Mouse (Mus musculus) forebrain, embryonic 13.5 days (tissue): ENCODE results near the gene Jph3. TPM values are rescaled to one million over a fixed set of nuclear protein-coding genes. Genes with fewer than 3 reads are reported as not detected.

Experiments
- ATAC-seq: fragments of 200-750 bp; cut with Nextera tagmentation; 2 replicates; pipeline ENCODE4 v1.8.0; 2017
- H3K27ac ChIP-seq: fragments of 300-500 bp; sonication (generic); 2 replicates; pipeline ENCODE4 v1.5.1; 2015; ENCODE audit warnings: inconsistent platforms, mild to moderate bottlenecking, moderate library complexity
- H3K27me3 ChIP-seq: fragments of 300-500 bp; sonication (generic); 2 replicates; pipeline ENCODE4 v1.6.1; 2015; ENCODE audit warnings: mild to moderate bottlenecking, inconsistent platforms
- H3K36me3 ChIP-seq: fragments of 300-500 bp; sonication (generic); 2 replicates; pipeline ENCODE4 v1.6.1; 2015; ENCODE audit warnings: mild to moderate bottlenecking, inconsistent platforms; ENCODE audit not compliant: poor library complexity, severe bottlenecking
- H3K4me1 ChIP-seq: fragments of 300-500 bp; sonication (generic); 2 replicates; pipeline ENCODE4 v1.6.1; 2015; ENCODE audit warnings: inconsistent platforms
- H3K4me2 ChIP-seq: fragments of 300-500 bp; sonication (generic); 2 replicates; pipeline ENCODE4 v1.6.1; 2015; ENCODE audit warnings: inconsistent platforms, mild to moderate bottlenecking, moderate library complexity
- H3K4me3 ChIP-seq: fragments of 300-500 bp; sonication (generic); 2 replicates; pipeline ENCODE4 v1.5.1; 2015; ENCODE audit warnings: mild to moderate bottlenecking, inconsistent platforms
- H3K9ac ChIP-seq: fragments of 300-500 bp; sonication (generic); 2 replicates; pipeline ENCODE4 v1.6.1; 2015; ENCODE audit warnings: mild to moderate bottlenecking, inconsistent platforms
- H3K9me3 ChIP-seq: fragments of 300-500 bp; sonication (generic); replicated peaks from 2 replicates; pipeline ENCODE4 v1.6.1; 2016; ENCODE audit warnings: inconsistent platforms
- WGBS: fragments of 180-500 bp; shearing (Covaris S2); methylation state at CpG from one replicate; pipeline ENCODE4 v1.1.7; 2015; 5-methylcytosine and 5-hydroxymethylcytosine counted together
- polyA plus RNA-seq: library from polyadenylated mRNA; unstranded; fragments of >200 nt; fragmentation: Nextera tagmentation; extraction: Ambion mirVana; gene quantifications from 2 replicates; pipeline ENCODE4 v1.2.1, GENCODE M21; 2015

Gene Jph3
- polyA plus RNA-seq, 1 experiment from 2014 or later: 34.9 TPM

DNA sequence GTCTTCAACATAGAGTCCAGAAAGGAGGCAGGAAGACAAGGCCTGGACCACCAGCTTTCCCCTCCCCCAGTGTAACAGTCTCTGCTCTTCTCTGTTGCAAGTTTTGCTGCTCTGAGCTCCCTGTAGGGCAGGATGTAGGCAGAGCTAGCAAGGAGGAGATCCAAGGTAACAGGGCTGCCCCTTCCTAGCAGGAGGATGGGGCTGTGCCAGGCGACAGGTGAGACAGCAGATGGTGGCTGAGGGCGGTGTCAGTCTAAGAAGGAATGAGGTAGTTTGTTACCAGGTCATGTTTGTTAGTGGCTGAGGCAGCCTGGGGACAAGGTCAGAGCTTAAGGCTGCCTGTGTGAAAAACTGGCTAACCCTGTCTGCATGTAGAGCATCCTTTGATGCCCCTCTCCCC is 29.5 kb upstream of the Jph3 start:
- H3K4me1 ChIP-seq: peaks cover 15% of the 10 kb centered on the region
- no peak overlapping the region for H3K4me3 ChIP-seq
- no peaks in the 10 kb centered on the region for H3K36me3 ChIP-seq
- WGBS: 90% methylated on average over 2 of the region's 2 CpGs
- H3K27me3 ChIP-seq: no peaks in the 10 kb centered on the region
- no peak overlapping the region for H3K9ac ChIP-seq
- H3K9me3 ChIP-seq: no peaks in the 10 kb centered on the region
- no peak overlapping the region for H3K4me2 ChIP-seq
- no peak for ATAC-seq
- H3K27ac ChIP-seq: no peak overlapping the region

DNA sequence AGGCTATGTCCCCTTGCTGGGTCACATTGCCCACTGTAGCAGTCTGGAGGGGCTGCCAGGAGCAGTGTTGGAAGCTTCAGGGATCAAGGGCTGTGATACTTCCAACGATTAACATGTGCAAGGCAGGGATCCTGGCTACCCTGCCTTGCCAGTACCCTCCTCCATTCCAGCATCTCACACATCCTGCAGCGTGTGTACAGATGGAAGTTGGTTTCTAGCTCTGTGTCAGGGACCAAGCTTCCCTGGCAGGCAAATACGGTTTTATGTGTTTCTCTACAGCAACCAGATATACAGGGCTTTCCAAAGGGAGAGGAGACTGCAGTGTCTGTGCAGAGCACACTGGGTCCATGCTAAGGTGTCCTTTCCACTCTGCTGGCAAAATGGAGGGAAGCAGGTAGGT is 24.2 kb upstream of the Jph3 start:
- ATAC-seq: no peak
- Histone ChIP-seq H3K36me3 (no peaks in the 10 kb centered on the region), H3K9ac (no peak overlapping the region), H3K4me3 (no peak overlapping the region), H3K27me3 (no peaks in the 10 kb centered on the region), H3K27ac (0 out of 2 replicates have a peak overlapping the region, but pooled peaks have one; percentile 12), H3K4me1 (no peaks in the 10 kb centered on the region), H3K4me2 (no peak overlapping the region), H3K9me3 (no peaks in the 10 kb centered on the region)
- WGBS: 66% methylated on average over 3 of the region's 3 CpGs

DNA sequence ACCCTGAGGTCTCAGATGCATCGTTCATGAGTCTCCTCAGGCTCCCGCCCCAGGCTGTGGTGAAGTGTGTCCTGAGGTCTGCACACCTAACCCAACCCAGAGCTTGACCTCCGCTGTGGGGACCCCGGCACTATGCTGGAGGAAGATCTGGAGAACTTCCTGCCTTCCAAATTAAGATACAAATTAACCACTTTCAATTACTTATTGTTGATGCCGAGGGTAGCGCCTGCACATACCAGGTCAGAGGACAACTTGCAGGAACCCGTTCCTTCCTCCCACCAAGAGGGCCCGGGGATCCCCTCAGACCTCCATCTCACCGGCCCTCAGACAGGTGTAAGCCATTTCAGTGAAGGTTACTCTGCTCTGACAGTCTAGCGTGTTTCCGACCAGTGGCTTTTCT is 22.5 kb upstream of the Jph3 start:
- Histone ChIP-seq H3K4me1 (no peaks in the 10 kb centered on the region), H3K9ac (no peak overlapping the region), H3K4me3 (no peak overlapping the region), H3K4me2 (no peak overlapping the region), H3K9me3 (no peaks in the 10 kb centered on the region), H3K27ac (no peak overlapping the region), H3K27me3 (no peaks in the 10 kb centered on the region), H3K36me3 (no peaks in the 10 kb centered on the region)
- 84% methylated on average over 11 of the region's 11 CpGs for WGBS
- no peak for ATAC-seq

DNA sequence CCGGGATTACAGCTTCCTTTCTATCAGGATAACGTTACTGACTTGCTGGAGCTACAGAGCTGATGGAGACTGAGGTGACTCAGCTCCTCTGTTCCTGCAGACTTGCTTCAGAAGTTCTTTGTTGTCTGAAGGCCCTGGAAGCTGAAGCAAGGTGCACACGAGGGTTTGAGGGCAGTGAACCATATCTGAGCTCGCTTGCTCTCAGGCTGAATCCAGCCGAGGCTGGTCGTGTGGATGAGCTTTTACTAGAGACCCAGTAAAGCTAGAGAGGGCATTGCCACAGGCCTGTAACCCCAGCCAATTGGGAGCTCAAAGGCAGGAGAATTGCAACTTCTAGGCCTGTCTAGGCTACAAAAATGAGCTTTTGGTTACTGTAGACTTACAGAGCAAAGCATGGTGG is 21.0 kb upstream of the Jph3 start:
- no peak overlapping the region for H3K27ac ChIP-seq
- H3K9ac ChIP-seq: no peak overlapping the region
- 51% methylated on average over 6 of the region's 6 CpGs for WGBS
- H3K9me3 ChIP-seq: no peaks in the 10 kb centered on the region
- no peaks in the 10 kb centered on the region for H3K27me3 ChIP-seq
- ATAC-seq: no peak
- H3K4me1 ChIP-seq: no peaks in the 10 kb centered on the region
- no peak overlapping the region for H3K4me2 ChIP-seq
- H3K4me3 ChIP-seq: no peak overlapping the region
- no peaks in the 10 kb centered on the region for H3K36me3 ChIP-seq

DNA sequence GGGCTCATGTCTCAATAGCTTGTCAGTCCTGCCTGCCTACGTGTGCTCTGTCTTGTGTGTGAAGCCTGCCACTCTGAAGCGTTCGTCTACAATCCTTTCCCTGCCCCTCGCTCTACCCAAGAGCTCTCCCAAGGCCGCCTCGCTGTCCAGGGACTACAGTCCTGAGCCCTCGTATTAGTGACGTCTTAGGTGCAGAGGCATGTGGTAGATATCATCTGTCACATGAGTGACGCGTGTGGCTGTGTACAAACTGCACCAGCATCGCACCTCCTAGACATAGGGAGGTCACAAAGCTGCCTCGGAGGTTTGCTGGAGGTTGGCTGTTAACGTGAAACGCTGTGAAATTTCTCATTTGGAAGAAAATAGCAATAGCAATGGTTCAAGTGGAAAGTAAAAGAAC is 11.9 kb upstream of the Jph3 start:
- H3K9ac ChIP-seq: 0 out of 2 replicates have a peak overlapping the region, but pooled peaks have one; percentile 27
- H3K4me1 ChIP-seq: peaks cover 11% of the 10 kb centered on the region
- ATAC-seq: peak; percentile 52
- no peaks in the 10 kb centered on the region for H3K36me3 ChIP-seq
- WGBS: 50% methylated on average over 14 of the region's 14 CpGs
- H3K9me3 ChIP-seq: no peaks in the 10 kb centered on the region
- H3K27me3 ChIP-seq: peaks cover 6% of the 10 kb centered on the region; the same call in 1 of the 2 replicates
- no peak overlapping the region for H3K4me3 ChIP-seq
- H3K4me2 ChIP-seq: peak overlapping the region; percentile 53
- H3K27ac ChIP-seq: no peak overlapping the region

DNA sequence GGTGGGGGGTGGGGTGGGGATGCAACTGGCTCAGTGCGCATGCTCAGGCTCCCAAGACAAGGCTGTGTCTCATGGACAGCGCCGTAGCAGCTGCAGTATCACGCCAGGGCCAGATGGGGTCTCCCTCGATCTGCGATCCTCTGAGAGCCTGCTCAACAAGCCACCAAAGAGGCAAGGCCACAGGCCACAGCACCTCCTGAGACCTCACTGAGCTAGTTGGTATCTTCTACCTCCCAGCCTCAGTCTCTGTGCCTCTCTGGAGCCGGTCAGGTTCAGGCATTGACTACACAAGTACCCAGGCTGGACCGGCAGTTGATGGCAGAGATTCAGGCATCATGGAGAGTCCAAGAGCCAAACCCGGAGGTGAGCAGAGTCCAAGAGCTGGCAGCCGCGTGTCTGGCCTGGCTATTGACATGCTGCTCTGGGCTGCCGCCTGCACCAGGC is 11.4 kb upstream of the Jph3 start:
- peak overlapping the region; percentile 53 for H3K4me2 ChIP-seq
- H3K9me3 ChIP-seq: no peaks in the 10 kb centered on the region
- no peak overlapping the region for H3K4me3 ChIP-seq
- 25% methylated on average over 12 of the region's 12 CpGs for WGBS
- H3K36me3 ChIP-seq: no peaks in the 10 kb centered on the region
- ATAC-seq: peak; percentile 91
- peaks cover 11% of the 10 kb centered on the region for H3K4me1 ChIP-seq
- H3K9ac ChIP-seq: 0 out of 2 replicates have a peak overlapping the region, but pooled peaks have one; percentile 27
- no peak overlapping the region for H3K27ac ChIP-seq
- peaks cover 6% of the 10 kb centered on the region; the same call in 1 of the 2 replicates for H3K27me3 ChIP-seq

DNA sequence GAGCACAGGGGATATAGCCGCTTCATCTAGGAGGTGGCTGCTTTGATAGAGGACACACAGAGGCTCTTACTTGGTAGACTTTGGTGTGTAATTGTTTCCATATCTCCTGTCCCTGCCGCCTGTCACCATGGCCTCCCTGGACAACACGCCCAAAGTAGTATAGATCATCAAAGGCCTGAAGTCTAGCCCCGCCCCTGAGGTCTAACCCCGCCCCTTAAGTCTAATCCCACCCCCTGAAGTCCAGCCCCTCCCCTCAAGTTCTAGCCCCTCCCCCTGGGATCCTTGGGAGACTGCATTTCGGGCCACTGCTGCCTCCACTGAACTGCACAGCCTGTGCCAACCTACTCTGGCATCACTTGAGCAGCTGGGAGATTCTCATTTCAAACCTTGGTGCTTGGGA is 10.5 kb upstream of the Jph3 start:
- ATAC-seq: no peak
- no peak overlapping the region for H3K27ac ChIP-seq
- H3K4me1 ChIP-seq: peaks cover 11% of the 10 kb centered on the region
- H3K4me2 ChIP-seq: no peak overlapping the region
- H3K9me3 ChIP-seq: no peaks in the 10 kb centered on the region
- no peak overlapping the region for H3K4me3 ChIP-seq
- no peaks in the 10 kb centered on the region for H3K36me3 ChIP-seq
- 62% methylated on average over 6 of the region's 6 CpGs for WGBS
- H3K27me3 ChIP-seq: peaks cover 6% of the 10 kb centered on the region; the same call in 1 of the 2 replicates
- no peak overlapping the region for H3K9ac ChIP-seq

DNA sequence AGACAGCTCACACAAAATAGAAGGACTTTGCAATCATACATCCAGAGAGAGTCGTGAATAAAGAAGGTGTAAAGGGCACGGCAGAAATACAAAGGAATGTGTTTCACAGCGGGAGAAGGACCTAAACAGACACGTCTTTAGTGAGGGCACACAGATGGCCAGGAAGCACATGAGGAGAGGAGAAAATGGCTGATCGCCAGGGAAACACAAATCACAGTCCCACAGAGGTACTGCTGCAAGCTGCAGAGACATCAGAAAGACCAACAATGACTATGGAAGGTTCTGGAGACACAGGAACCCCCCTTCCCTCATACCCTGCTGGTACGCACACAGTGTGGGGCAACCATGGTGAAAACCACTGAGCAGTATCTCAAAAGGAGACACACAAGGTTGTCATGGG is 8.4 kb upstream of the Jph3 start:
- Histone ChIP-seq H3K27ac (no peak overlapping the region), H3K4me2 (no peak overlapping the region), H3K4me3 (no peak overlapping the region), H3K9ac (no peak overlapping the region), H3K36me3 (no peaks in the 10 kb centered on the region), H3K27me3 (peaks cover 8% of the 10 kb centered on the region; the same call in 1 of the 2 replicates), H3K4me1 (peaks cover 11% of the 10 kb centered on the region), H3K9me3 (no peaks in the 10 kb centered on the region)
- WGBS: 43% methylated on average over 6 of the region's 6 CpGs
- no peak for ATAC-seq

DNA sequence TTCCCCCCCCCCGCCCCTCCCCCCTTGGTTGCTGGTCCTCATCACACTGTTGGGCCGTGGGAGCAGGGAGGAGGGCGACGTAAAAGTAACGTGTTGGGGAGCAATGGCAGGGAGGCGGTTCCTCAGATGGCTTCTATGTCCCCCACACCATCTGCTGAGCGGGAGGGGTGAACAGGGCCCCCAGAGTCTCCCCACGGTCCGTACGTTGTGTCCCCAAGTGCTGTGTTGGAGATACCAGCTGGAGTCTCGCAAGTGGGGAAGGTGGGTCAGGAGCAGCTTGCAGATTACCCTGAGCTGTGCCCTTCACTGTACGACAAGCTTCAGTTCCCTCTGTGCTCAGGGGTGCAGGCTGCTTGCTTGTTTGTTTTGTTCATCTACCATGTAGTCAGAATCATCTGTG is 5.6 kb upstream of the Jph3 start:
- no peaks in the 10 kb centered on the region for H3K36me3 ChIP-seq
- no peaks in the 10 kb centered on the region for H3K9me3 ChIP-seq
- no peak for ATAC-seq
- H3K27me3 ChIP-seq: peaks cover 24% of the 10 kb centered on the region
- no peak overlapping the region for H3K27ac ChIP-seq
- WGBS: 84% methylated on average over 12 of the region's 12 CpGs
- no peak overlapping the region for H3K4me2 ChIP-seq
- no peak overlapping the region for H3K9ac ChIP-seq
- no peak overlapping the region for H3K4me3 ChIP-seq
- no peaks in the 10 kb centered on the region for H3K4me1 ChIP-seq

DNA sequence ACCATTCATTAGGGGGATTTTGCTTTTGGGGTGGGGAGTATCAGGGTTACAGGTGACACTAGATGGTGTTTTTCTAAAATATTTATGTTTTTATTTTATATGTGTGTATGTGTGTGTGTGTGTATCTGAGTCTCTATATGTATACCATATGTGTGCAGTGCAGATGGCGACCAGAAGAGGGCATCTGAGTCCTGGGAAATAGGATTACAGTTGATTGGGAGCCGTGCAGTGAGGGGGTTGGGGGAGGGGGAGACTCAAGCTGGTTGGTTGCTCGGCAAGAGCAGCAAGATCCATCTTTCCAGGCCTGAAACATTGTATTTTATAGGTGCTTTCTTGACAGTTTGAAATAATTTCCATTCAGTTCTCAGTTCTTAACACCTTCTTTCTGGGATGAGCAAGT is 2.3 kb upstream of the Jph3 start:
- Histone ChIP-seq H3K9ac (no peak overlapping the region), H3K27me3 (peaks cover 56% of the 10 kb centered on the region), H3K9me3 (no peaks in the 10 kb centered on the region), H3K36me3 (no peaks in the 10 kb centered on the region), H3K4me2 (no peak overlapping the region), H3K4me1 (peaks cover 22% of the 10 kb centered on the region), H3K27ac (no peak overlapping the region), H3K4me3 (no peak overlapping the region)
- WGBS: 55% methylated on average over 3 of the region's 3 CpGs
- ATAC-seq: no peak

DNA sequence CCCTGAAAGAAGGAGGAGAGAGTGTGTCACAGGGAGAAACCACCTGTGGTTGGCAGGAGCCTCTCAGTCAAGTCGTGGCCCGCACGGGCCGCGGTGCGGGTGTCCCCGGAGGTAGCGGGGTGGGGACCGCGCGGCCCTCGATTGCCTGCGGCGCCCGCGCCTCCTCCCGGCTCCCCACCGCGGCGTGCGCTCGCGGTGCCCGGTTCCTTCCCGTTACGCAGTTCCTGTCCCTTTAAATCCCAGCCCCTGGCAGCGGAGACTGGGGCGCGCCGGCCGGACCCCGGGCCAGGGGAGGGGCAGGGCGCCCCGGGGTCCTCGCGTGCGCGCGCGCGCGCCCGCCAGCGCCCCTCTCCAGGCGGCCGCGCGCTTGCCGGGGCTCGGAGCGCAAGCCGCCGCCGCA is 331 bp downstream of the Jph3 start:
- peak overlapping the region; percentile 85 for H3K4me2 ChIP-seq
- H3K9ac ChIP-seq: peak overlapping the region; percentile 76
- peak overlapping the region; percentile 60 for H3K4me3 ChIP-seq
- WGBS: 0% methylated on average over 23 of the region's 54 CpGs
- no peaks in the 10 kb centered on the region for H3K36me3 ChIP-seq
- H3K27me3 ChIP-seq: peaks cover 64% of the 10 kb centered on the region
- H3K9me3 ChIP-seq: no peaks in the 10 kb centered on the region
- no peak; the same call in 1 of the 2 replicates for ATAC-seq
- peaks cover 28% of the 10 kb centered on the region for H3K4me1 ChIP-seq
- H3K27ac ChIP-seq: no peak overlapping the region

DNA sequence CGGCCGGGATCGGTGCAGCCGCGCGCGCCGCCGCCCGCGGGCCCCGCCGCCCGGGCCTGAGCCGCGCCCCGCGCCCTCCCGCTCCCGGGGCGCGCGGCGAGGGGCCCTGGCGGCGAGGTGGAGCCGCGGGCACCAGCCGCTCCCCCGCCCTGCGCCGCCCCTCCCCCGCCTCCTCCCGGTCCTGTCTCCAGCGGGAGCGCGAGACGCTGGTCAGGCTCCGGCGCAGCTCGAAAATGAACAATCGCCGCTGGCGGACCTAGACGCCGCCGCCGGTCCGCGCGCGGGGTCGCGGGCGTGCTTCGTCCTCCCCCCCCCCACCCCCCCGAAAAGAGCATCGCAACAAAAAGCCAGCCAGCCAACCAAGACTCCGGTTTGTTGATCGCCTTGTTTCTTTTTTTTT is 747 bp downstream of the Jph3 start:
- Histone ChIP-seq H3K9me3 (no peaks in the 10 kb centered on the region), H3K9ac (peak overlapping the region; percentile 76), H3K4me1 (peaks cover 28% of the 10 kb centered on the region), H3K4me2 (peak overlapping the region; percentile 85), H3K27me3 (peaks cover 64% of the 10 kb centered on the region), H3K27ac (no peak overlapping the region), H3K36me3 (no peaks in the 10 kb centered on the region), H3K4me3 (peak overlapping the region; percentile 60)
- ATAC-seq: no peak
- 0% methylated on average over 14 of the region's 60 CpGs for WGBS

DNA sequence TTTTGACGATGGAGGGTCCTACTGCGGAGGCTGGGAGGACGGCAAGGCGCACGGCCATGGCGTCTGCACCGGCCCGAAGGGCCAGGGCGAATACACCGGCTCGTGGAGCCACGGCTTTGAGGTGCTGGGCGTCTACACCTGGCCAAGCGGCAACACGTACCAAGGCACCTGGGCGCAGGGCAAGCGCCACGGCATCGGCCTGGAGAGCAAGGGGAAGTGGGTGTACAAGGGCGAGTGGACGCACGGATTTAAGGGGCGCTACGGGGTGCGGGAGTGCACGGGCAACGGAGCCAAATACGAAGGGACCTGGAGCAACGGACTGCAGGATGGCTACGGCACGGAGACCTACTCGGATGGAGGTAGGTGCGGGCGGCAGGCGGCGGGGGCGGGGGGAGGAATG is 1.2 kb downstream of the Jph3 start:
- peak overlapping the region; percentile 60 for H3K4me3 ChIP-seq
- H3K36me3 ChIP-seq: no peaks in the 10 kb centered on the region
- peaks cover 64% of the 10 kb centered on the region for H3K27me3 ChIP-seq
- H3K4me2 ChIP-seq: peak overlapping the region; percentile 85
- peak overlapping the region; percentile 76 for H3K9ac ChIP-seq
- 0 out of 2 replicates have a peak overlapping the region, but pooled peaks have one; percentile 35 for H3K27ac ChIP-seq
- ATAC-seq: peak; percentile 36; the same call in 1 of the 2 replicates
- no peaks in the 10 kb centered on the region for H3K9me3 ChIP-seq
- peaks cover 28% of the 10 kb centered on the region for H3K4me1 ChIP-seq
- WGBS: under 1% methylated on average over 37 of the region's 37 CpGs
